Mouse (Mus musculus) neural tube, embryonic 14.5 days (tissue): Measurements from ENCODE around the gene Foxk2. TPM values are rescaled to one million over a fixed set of nuclear protein-coding genes. Genes with fewer than 3 reads are reported as not detected.
A peak's percentile ranks its signal among the peaks of the same experiment; 100 is the strongest.

Experiments used
- ATAC-seq: fragments of 200-750 bp; cut with Nextera tagmentation; 2 replicates; pipeline ENCODE4 v1.8.0; 2017; ENCODE audit warnings: low read depth, mild to moderate bottlenecking, moderate TSS enrichment, moderate library complexity
- H3K27ac ChIP-seq: fragments of 300-500 bp; sonication (generic); 2 replicates; pipeline ENCODE4 v1.5.1; 2014; ENCODE audit warnings: low read depth, mild to moderate bottlenecking, control low read depth, low read length, moderate library complexity, mixed read lengths
- H3K27me3 ChIP-seq: fragments of 300-500 bp; sonication (generic); 2 replicates; pipeline ENCODE4 v1.6.1; 2014; ENCODE audit warnings: low read length; ENCODE audit not compliant: control insufficient read depth, insufficient read depth
- H3K36me3 ChIP-seq: fragments of 300-500 bp; sonication (generic); 2 replicates; pipeline ENCODE4 v1.6.1; 2014; ENCODE audit warnings: low read length, mixed read lengths; ENCODE audit not compliant: control insufficient read depth, insufficient read depth
- H3K4me1 ChIP-seq: fragments of 300-500 bp; sonication (generic); 2 replicates; pipeline ENCODE4 v1.6.1; 2014; ENCODE audit warnings: low read length; ENCODE audit not compliant: control insufficient read depth, insufficient read depth
- H3K4me2 ChIP-seq: fragments of 300-500 bp; sonication (generic); 2 replicates; pipeline ENCODE4 v1.6.1; 2014; ENCODE audit warnings: mild to moderate bottlenecking, low read depth, low read length, control low read depth
- H3K4me3 ChIP-seq: fragments of 300-500 bp; sonication (generic); 2 replicates; pipeline ENCODE4 v1.5.1; 2014; ENCODE audit warnings: low read depth, low read length, control low read depth, mixed read lengths
- H3K9ac ChIP-seq: fragments of 300-500 bp; sonication (generic); replicated peaks from 2 replicates; pipeline ENCODE4 v1.6.1; 2014; ENCODE audit warnings: low read depth, mild to moderate bottlenecking, control low read depth, low read length, mixed read lengths
- H3K9me3 ChIP-seq: fragments of 300-500 bp; sonication (generic); 2 replicates; pipeline ENCODE4 v1.6.1; 2016; ENCODE audit warnings: low read length; ENCODE audit not compliant: control insufficient read depth
- WGBS: fragments of 180-500 bp; shearing (Covaris S2); extraction: QIAGEN DNeasy Blood & Tissue Kit; methylation state at CpG from one replicate; pipeline ENCODE4 v1.1.7; 2014; 5-methylcytosine and 5-hydroxymethylcytosine counted together
- polyA plus RNA-seq: library from polyadenylated mRNA; unstranded; fragments of >200 nt; fragmentation: Nextera tagmentation; extraction: Ambion mirVana; gene quantifications from 2 replicates; pipeline ENCODE4 v1.2.1, GENCODE M21; 2014

Gene Foxk2
- 15.1 and 16.5 TPM in 2 replicates for polyA plus RNA-seq

GRCm38 (mm10) chr11:121259160-121260100, at the start of gene Foxk2:
Foxk2 (plus strand) TSS chr11:121259990.
- peaks cover 21% of the 10 kb centered on the region for H3K4me1 ChIP-seq
- H3K9me3 ChIP-seq: no peaks in the 10 kb centered on the region
- no peaks in the 10 kb centered on the region for H3K27me3 ChIP-seq
- H3K36me3 ChIP-seq: peaks cover 28% of the 10 kb centered on the region
- under 1% methylated on average over 80 of the region's 91 CpGs for whole genome bisulfite sequencing
- ATAC-seq: peak; percentile 97
- H3K9ac ChIP-seq: peak within 1 kb of the TSS; percentile 97
- H3K4me2 ChIP-seq: peak within 1 kb of the TSS; percentile 95
- H3K4me3 ChIP-seq: peak within 1 kb of the TSS; percentile 95
- H3K27ac ChIP-seq: peak within 1 kb of the TSS; percentile 93

DNA sequence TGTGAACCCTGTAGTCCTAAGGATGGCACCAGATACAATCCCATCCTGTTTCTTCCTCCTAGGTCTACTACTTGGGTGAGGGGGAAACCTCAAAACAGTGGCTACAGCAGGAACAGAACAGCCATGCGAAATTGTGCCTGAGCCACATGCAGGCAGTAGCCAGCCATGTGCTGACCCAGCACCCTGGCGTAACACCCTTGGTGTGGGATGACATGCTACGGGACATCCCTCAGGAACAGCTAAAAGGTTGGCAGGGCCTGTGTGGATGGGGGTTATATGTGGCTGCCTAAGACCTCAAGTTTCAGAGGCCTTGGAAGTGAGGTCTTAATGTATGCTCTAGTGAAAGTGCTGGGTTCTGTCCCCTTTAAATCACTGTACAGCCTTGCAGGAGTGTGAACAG, 43.0 kb upstream of the Foxk2 start:
- Histone ChIP-seq H3K4me1 (no peaks in the 10 kb centered on the region), H3K9ac (no peak overlapping the region), H3K27me3 (no peaks in the 10 kb centered on the region), H3K36me3 (peaks cover 30% of the 10 kb centered on the region), H3K27ac (no peak overlapping the region), H3K4me2 (no peak overlapping the region), H3K4me3 (no peak overlapping the region), H3K9me3 (no peaks in the 10 kb centered on the region)
- no peak for ATAC-seq
- 95% methylated on average over 3 of the region's 3 CpGs for WGBS

- no peak overlapping the region for H3K27ac ChIP-seq
- H3K27me3 ChIP-seq: no peaks in the 10 kb centered on the region
- H3K4me3 ChIP-seq: no peak overlapping the region
- H3K36me3 ChIP-seq: peaks cover 47% of the 10 kb centered on the region
- H3K9me3 ChIP-seq: no peaks in the 10 kb centered on the region
- H3K9ac ChIP-seq: no peak overlapping the region
- no peak overlapping the region for H3K4me2 ChIP-seq
- H3K4me1 ChIP-seq: no peaks in the 10 kb centered on the region
- no peak for ATAC-seq
- 94% methylated on average over 11 of the region's 11 CpGs for WGBS
Measured at GRCm38 (mm10) chr11:121219776-121220175, 40.0 kb upstream of the Foxk2 start.

GRCm38 (mm10) chr11:121220771-121221170, 39.0 kb upstream of the Foxk2 start:
- H3K4me1 ChIP-seq: no peaks in the 10 kb centered on the region
- 94% methylated on average over 5 of the region's 5 CpGs for WGBS
- H3K9ac ChIP-seq: no peak overlapping the region
- H3K4me3 ChIP-seq: no peak overlapping the region
- no peak overlapping the region for H3K27ac ChIP-seq
- no peaks in the 10 kb centered on the region for H3K27me3 ChIP-seq
- no peak for ATAC-seq
- no peaks in the 10 kb centered on the region for H3K9me3 ChIP-seq
- peaks cover 54% of the 10 kb centered on the region for H3K36me3 ChIP-seq
- H3K4me2 ChIP-seq: no peak overlapping the region

DNA sequence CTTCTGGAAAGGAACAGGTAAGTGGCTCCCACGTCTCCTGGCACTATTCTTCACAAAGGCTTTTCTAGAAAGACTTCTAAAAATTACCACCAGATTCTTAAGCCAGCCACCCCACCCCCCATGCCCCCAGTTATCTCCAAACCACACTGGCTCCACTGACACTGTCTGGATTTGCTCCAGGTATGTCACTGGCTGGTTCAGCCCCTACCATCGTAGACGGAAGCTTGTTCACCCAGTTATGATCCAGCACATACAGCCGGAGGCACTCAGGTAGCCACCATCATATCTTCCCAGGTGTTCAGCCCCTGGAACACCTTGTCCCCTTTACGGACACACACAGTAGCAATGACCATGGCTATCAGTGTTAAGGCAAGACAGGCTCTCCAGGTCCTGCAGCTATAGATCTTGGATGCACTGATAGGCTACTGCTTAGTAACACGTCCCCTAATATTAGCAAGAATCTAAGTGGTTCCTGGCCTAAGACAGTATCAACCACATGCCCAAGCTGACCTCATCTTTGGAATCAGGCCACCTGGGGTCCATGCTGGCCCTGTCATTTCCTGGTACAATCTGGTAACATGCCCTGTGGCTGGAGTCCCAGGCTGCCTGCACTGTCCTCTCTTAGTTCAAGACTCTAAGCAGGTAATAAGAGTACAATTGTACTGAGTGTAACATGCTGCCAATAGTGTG, 38.3 kb upstream of the Foxk2 start:
- Histone ChIP-seq H3K9me3 (no peaks in the 10 kb centered on the region), H3K27ac (no peak overlapping the region), H3K4me1 (no peaks in the 10 kb centered on the region), H3K9ac (no peak overlapping the region), H3K4me3 (no peak overlapping the region), H3K4me2 (no peak overlapping the region), H3K27me3 (no peaks in the 10 kb centered on the region), H3K36me3 (peaks cover 54% of the 10 kb centered on the region)
- no peak for ATAC-seq
- 93% methylated on average over 6 of the region's 6 CpGs for WGBS

- H3K27me3 ChIP-seq: no peaks in the 10 kb centered on the region
- H3K4me3 ChIP-seq: peak overlapping the region; percentile 54
- no peaks in the 10 kb centered on the region for H3K9me3 ChIP-seq
- peak; percentile 29 for ATAC-seq
- H3K4me1 ChIP-seq: peaks cover 13% of the 10 kb centered on the region
- H3K4me2 ChIP-seq: peak overlapping the region; percentile 80
- 28% methylated on average over 21 of the region's 21 CpGs for WGBS
- H3K36me3 ChIP-seq: peaks cover 21% of the 10 kb centered on the region
- peak overlapping the region; percentile 44 for H3K9ac ChIP-seq
- H3K27ac ChIP-seq: peak overlapping the region; percentile 40
Measured at GRCm38 (mm10) chr11:121228129-121229017, 31.4 kb upstream of the Foxk2 start.

DNA sequence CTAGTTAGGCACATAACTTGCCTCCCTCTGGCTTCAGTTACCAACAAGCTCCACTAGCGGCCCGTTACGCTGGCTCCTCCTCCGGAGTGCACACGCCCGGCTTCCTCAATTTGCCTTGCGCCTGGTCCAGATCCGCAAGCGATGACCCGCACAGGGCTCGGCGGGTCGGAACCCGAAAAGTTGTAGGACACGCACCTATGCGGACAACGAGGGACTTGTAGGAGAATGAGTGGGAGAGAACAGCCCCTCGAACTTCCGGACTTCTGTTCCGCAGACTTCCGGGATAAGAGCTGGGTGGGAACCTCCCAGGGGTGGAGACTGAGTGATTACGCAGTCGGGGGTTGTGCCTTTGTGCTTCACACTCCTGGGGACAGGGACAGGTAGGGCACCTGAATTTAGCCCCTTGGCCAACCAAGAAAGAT, 30.8 kb upstream of the Foxk2 start, which contains the start of gene Cybc1:
TSS of gene Cybc1 (minus strand) at position 305 of the 422 bp plus-strand sequence.
- peak; percentile 90 for ATAC-seq
- peak within 1 kb of the TSS; percentile 44 for H3K9ac ChIP-seq

GRCm38 (mm10) chr11:121231191-121231590, 28.6 kb upstream of the Foxk2 start:
- Histone ChIP-seq H3K9ac (no peak overlapping the region), H3K27ac (no peak overlapping the region), H3K36me3 (no peaks in the 10 kb centered on the region), H3K9me3 (no peaks in the 10 kb centered on the region), H3K4me1 (peaks cover 13% of the 10 kb centered on the region), H3K4me3 (no peak overlapping the region), H3K27me3 (no peaks in the 10 kb centered on the region), H3K4me2 (no peak overlapping the region)
- ATAC-seq: no peak
- WGBS: 82% methylated on average over 4 of the region's 4 CpGs

More for the DNA sequence above, 30.8 kb upstream of the Foxk2 start, which contains the start of gene Cybc1:
- under 1% methylated on average over 23 of the region's 23 CpGs for WGBS
- Histone ChIP-seq H3K9me3 (no peaks in the 10 kb centered on the region), H3K27ac (peak within 1 kb of the TSS; percentile 40), H3K4me1 (peaks cover 13% of the 10 kb centered on the region), H3K4me3 (peak within 1 kb of the TSS; percentile 54), H3K27me3 (no peaks in the 10 kb centered on the region), H3K36me3 (peaks cover 14% of the 10 kb centered on the region), H3K4me2 (peak within 1 kb of the TSS; percentile 80)
